Mouse (Mus musculus) liver, embryonic 11.5 days (tissue): ENCODE measurements around the gene Ccdc18. TPM values are rescaled to one million over a fixed set of nuclear protein-coding genes. Genes with fewer than 3 reads are reported as not detected.
"Not testable (repeated sequence)": the region's sequence is repeated elsewhere in the genome, so short reads cannot be mapped to it uniquely, and the experiment has no call there.

Source experiments
- ATAC-seq: fragments of 200-750 bp; cut with Nextera tagmentation; replicated peaks from 2 replicates; pipeline ENCODE4 v1.8.0; 2017; ENCODE audit warnings: moderate number of reproducible peaks, mild to moderate bottlenecking, moderate TSS enrichment, moderate library complexity; ENCODE audit not compliant: low FRiP score
- DNase-seq: peaks from one replicate; pipeline ENCODE4 v3.0.0-alpha.2; 2017; ENCODE audit warnings: low spot score
- H3K27ac ChIP-seq: fragments of 300-500 bp; sonication (generic); 2 replicates; pipeline ENCODE4 v1.5.1; 2014; ENCODE audit warnings: mild to moderate bottlenecking, low read depth, low read length, control low read depth
- H3K27me3 ChIP-seq: fragments of 300-500 bp; sonication (generic); replicated peaks from 2 replicates; pipeline ENCODE4 v1.6.1; 2014; ENCODE audit warnings: low read length, mixed read lengths; ENCODE audit not compliant: control insufficient read depth, insufficient read depth
- H3K36me3 ChIP-seq: fragments of 300-500 bp; sonication (generic); 2 replicates; pipeline ENCODE4 v1.6.1; 2014; ENCODE audit warnings: mild to moderate bottlenecking, low read length, moderate library complexity, mixed read lengths; ENCODE audit not compliant: control insufficient read depth, insufficient read depth
- H3K4me1 ChIP-seq: fragments of 300-500 bp; sonication (generic); replicated peaks from 2 replicates; pipeline ENCODE4 v1.6.1; 2014; ENCODE audit warnings: low read length, mixed read lengths; ENCODE audit not compliant: control insufficient read depth, insufficient read depth
- H3K4me2 ChIP-seq: fragments of 300-500 bp; sonication (generic); 2 replicates; pipeline ENCODE4 v1.6.1; 2014; ENCODE audit warnings: mild to moderate bottlenecking, control low read depth, moderate library complexity
- H3K4me3 ChIP-seq: fragments of 300-500 bp; sonication (generic); 2 replicates; pipeline ENCODE4 v1.5.1; 2014; ENCODE audit warnings: low read depth, low read length, control low read depth
- H3K9ac ChIP-seq: fragments of 300-500 bp; sonication (generic); 2 replicates; pipeline ENCODE4 v1.6.1; 2014; ENCODE audit warnings: low read depth, low read length, control low read depth
- H3K9me3 ChIP-seq: fragments of 300-500 bp; sonication (generic); 2 replicates; pipeline ENCODE4 v1.6.1; 2016; ENCODE audit warnings: low read length, inconsistent platforms, mixed read lengths; ENCODE audit not compliant: control insufficient read depth
- WGBS: fragments of 180-500 bp; shearing (Covaris S2); extraction: QIAGEN DNeasy Blood & Tissue Kit; methylation state at CpG from one replicate; pipeline ENCODE4 v1.1.7; 2014; 5-methylcytosine and 5-hydroxymethylcytosine counted together
- polyA plus RNA-seq: library from polyadenylated mRNA; unstranded; fragments of >200 nt; fragmentation: Nextera tagmentation; extraction: Ambion mirVana; gene quantifications from 2 replicates; pipeline ENCODE4 v1.2.1, GENCODE M21; 2014

Ccdc18 gene
- 11.0 and 14.2 TPM in 2 replicates for polyA plus RNA-seq

DNA sequence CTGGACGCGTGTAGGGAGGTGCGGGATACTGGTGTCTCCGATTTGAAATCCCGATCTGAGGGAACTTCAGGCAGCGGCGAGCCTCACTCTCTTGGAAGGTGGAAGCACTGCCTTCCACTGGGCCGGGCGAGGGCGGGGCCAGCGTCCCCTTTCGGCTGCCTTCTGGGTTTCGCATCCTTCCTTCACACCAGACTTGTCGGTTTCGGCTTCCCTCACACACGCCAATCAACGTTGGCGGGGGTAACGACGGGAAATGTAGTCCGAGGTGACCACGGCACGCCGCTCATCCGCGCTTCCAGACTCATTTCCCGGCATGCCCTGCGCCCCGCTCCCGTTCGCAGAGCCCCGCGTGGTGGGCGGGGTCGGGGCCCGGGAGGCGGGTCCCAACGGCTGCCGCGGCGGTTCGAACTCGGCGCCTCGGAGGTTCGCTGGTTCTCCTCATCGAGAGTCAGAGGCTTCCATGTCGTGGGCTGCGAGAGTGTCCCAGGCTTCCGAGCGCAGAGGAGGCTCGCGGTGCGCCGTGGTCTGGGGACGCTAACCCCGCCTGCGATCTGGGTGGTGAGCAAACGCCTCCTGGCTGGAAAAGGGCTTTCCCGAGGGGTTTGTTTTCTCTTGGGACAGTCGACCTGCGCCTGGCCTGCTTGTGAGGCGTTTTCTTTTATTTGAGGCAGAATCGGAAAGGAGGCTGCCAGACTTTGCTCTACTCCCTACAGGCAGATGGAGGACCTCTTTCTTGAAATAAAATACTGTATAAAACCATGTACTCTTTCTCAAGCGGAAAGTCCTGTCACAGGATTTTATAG lies at the start of gene Ccdc18, which contains the start of gene Tmed5:
Ccdc18 (plus strand) TSS at position 435 of the 803 bp plus-strand sequence.
Tmed5 (minus strand) TSS at position 180 of the 803 bp plus-strand sequence.
- Histone ChIP-seq H3K27ac (peak within 1 kb of the TSS; percentile 77), H3K9me3 (no peaks in the 10 kb centered on the region), H3K4me1 (peaks cover 7% of the 10 kb centered on the region), H3K9ac (peak within 1 kb of the TSS; percentile 88), H3K27me3 (no peaks in the 10 kb centered on the region), H3K4me3 (peak within 1 kb of the TSS; percentile 84), H3K36me3 (peaks cover 3% of the 10 kb centered on the region; the same call in 1 of the 2 replicates), H3K4me2 (peak within 1 kb of the TSS; percentile 79)
- peak; percentile 96 for DNase-seq
- peak; percentile 98 for ATAC-seq
- WGBS: under 1% methylated on average over 65 of the region's 65 CpGs

DNA sequence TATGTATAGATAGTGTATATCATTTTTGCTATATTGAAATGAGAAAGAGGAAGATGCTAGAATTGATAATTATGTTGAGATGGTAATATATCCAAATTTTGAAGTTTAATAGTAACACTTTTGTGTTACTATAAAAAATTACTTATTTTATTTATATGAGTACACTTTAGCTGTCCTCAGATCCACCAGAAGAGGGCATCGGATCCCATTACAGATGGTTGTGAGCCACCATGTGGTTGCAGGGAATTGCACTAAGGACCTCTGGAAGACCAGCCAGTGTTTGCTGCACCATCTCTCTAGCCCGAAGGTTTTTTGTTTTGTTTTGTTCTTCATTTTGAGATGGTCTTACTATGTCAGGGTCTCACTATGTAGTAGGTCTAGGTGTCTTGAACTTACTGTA lies 47.2 kb upstream of the Ccdc18 start:
- no peaks in the 10 kb centered on the region for H3K27me3 ChIP-seq
- H3K4me1 ChIP-seq: no peaks in the 10 kb centered on the region
- WGBS: 83% methylated on average over 2 of the region's 2 CpGs
- peaks cover 25% of the 10 kb centered on the region for H3K36me3 ChIP-seq
- H3K9me3 ChIP-seq: no peaks in the 10 kb centered on the region
- H3K9ac ChIP-seq: no peak overlapping the region
- H3K4me2 ChIP-seq: no peak overlapping the region
- ATAC-seq: no peak
- no peak overlapping the region for H3K4me3 ChIP-seq
- DNase-seq: no peak
- H3K27ac ChIP-seq: no peak overlapping the region

DNA sequence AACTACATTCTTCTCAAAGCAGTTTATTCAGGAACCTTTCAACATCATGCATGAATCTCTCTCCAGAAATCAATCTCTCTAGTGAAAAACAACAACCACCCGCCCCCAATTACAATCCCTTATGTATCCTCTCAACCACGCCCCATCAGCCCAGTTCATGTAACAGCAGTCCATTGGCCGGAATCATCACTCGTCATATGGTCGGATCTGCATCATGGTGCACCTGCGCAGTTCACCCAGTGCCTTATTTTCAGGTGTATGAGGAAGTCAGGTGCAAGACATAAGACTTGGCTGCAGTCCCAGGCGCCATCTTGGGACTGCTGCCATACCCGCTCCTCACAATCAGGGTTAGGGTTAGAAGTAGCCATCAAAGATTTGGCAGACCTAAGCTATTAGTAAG lies 39.9 kb upstream of the Ccdc18 start:
- WGBS: 91% methylated on average over 8 of the region's 8 CpGs

DNA sequence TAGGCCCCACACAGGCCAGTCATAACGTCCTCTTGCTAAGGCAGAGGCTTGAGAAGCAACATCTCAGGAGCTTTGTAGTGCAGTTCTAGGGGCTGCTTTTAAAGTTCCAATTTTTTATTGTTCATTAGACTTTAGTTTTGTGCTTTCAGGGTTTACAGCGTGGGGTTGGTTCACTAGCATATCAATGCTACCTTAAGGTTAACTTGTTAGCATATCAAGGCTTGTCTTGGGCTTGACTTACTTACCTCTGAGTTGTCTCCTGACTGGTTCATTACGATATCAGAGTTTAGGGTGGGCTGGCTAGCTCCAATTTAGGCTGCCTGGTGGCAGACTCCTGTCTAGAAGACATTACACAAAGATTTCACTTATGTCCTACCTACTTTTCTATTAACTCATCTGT lies 35.0 kb upstream of the Ccdc18 start:
- no peaks in the 10 kb centered on the region for H3K9me3 ChIP-seq
- no peaks in the 10 kb centered on the region for H3K4me1 ChIP-seq
- no peak overlapping the region for H3K4me2 ChIP-seq
- WGBS: 87% methylated on average over 3 of the region's 3 CpGs
- no peak overlapping the region for H3K9ac ChIP-seq
- H3K27ac ChIP-seq: no peak overlapping the region
- peaks cover 18% of the 10 kb centered on the region for H3K36me3 ChIP-seq
- no peak for DNase-seq
- no peak overlapping the region for H3K4me3 ChIP-seq
- no peaks in the 10 kb centered on the region for H3K27me3 ChIP-seq
- ATAC-seq: no peak

More for the DNA sequence above, 39.9 kb upstream of the Ccdc18 start:
- not testable (repeated sequence) for H3K9ac ChIP-seq, H3K4me1 ChIP-seq, ATAC-seq, H3K9me3 ChIP-seq, H3K27me3 ChIP-seq, H3K4me3 ChIP-seq, DNase-seq, H3K4me2 ChIP-seq, H3K27ac ChIP-seq
- H3K36me3 ChIP-seq: peaks cover 24% of the 10 kb centered on the region

DNA sequence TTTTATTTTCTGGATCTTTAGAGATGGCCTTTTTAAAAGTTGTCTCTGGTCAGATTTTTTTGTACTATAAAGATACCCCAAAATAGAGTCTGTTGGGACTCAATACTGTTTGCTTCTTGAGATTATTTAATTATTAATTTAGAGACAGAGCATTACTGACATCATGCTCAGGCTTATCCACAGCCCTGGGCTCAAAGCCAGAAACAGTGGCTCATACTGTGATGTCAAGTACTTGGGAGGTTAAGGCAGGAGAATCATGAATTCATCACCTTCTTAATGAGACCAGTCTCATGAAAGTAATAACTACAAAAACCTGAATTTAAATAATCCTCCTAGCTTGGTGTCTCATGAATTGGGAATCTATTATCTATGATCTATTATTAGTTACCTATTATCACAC lies 32.5 kb upstream of the Ccdc18 start:
- no peak for ATAC-seq
- no peaks in the 10 kb centered on the region for H3K9me3 ChIP-seq
- no peak overlapping the region for H3K4me3 ChIP-seq
- H3K9ac ChIP-seq: no peak overlapping the region
- no peaks in the 10 kb centered on the region for H3K27me3 ChIP-seq
- no peaks in the 10 kb centered on the region for H3K4me1 ChIP-seq
- no peak overlapping the region for H3K27ac ChIP-seq
- no peak for DNase-seq
- no peak overlapping the region for H3K4me2 ChIP-seq
- H3K36me3 ChIP-seq: peaks cover 19% of the 10 kb centered on the region; the same call in 1 of the 2 replicates

DNA sequence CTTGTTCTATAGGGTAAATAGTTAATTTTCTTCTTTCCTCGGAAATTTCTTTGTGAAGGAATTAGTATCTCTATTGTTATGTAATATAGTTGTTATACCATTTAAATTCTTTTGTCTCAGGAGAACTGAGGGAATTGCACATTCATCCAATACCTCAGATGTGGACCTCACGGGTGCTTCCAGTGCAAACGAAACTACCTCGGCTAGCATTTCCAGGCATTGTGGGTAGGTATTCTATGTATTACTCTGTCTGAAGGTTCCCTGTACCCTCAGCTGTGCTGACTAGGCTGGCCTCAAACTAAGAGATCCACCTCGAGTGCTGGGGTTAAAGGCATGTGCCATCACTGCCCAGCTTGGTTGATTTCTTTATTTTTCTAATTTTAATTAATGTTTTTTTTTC lies 28.4 kb upstream of the Ccdc18 start:
- WGBS: 85% methylated on average over 5 of the region's 5 CpGs
- Histone ChIP-seq H3K9ac (no peak overlapping the region), H3K36me3 (peaks cover 21% of the 10 kb centered on the region; the same call in 1 of the 2 replicates), H3K4me2 (no peak overlapping the region), H3K9me3 (no peaks in the 10 kb centered on the region), H3K27me3 (no peaks in the 10 kb centered on the region), H3K27ac (no peak overlapping the region), H3K4me3 (no peak overlapping the region), H3K4me1 (no peaks in the 10 kb centered on the region)
- no peak for DNase-seq
- ATAC-seq: no peak

DNA sequence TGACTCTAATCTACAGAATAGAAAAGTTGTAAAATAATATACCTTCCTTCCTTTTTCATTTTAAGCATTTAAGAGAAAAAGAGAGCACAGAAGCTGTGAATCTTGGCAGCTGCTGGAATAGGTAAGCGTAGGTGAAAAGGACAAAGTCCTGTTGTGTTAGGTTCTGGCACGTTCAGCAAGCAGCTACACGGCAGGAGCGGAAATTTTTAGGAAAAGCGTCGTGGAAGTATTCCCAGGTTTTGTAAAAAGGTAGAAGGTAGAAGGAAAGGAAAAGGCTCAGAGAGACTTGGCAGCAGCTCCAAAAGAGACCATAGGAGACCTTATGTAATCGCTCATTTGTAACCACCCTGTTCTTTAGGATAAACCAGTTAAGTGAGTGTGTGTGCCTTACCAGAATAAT lies 23.3 kb upstream of the Ccdc18 start:
- 87% methylated on average over 7 of the region's 7 CpGs for WGBS
- ATAC-seq (no peak), DNase-seq (no peak)
- Histone ChIP-seq H3K4me2 (no peak overlapping the region), H3K9ac (no peak overlapping the region), H3K4me1 (no peaks in the 10 kb centered on the region), H3K36me3 (peaks cover 11% of the 10 kb centered on the region; the same call in 1 of the 2 replicates), H3K9me3 (no peaks in the 10 kb centered on the region), H3K27me3 (no peaks in the 10 kb centered on the region), H3K4me3 (no peak overlapping the region), H3K27ac (no peak overlapping the region)

DNA sequence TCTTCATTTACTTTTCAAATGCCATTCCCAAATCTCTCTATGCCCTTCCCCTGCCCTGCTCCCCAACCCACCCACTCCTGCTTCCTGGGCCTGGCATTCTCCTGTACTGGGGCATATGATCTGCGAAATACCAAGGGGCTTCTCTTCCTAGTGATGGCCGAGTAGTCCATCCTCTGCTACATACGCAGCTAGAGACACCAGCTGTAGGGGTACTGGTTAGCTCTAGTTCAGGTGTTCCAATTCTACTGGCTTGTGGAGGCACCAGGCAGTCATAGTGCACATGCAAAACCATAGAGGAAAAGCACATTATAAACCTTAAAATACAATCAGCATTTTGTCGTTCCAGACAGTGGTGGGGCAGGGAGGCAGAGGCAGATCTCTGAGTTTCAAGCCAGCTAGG lies 15.0 kb upstream of the Ccdc18 start:
- ATAC-seq (no peak), DNase-seq (no peak)
- Histone ChIP-seq H3K36me3 (peaks cover 3% of the 10 kb centered on the region; the same call in 1 of the 2 replicates), H3K9ac (no peak overlapping the region), H3K9me3 (no peaks in the 10 kb centered on the region), H3K4me1 (no peaks in the 10 kb centered on the region), H3K4me3 (no peak overlapping the region), H3K27ac (no peak overlapping the region), H3K27me3 (no peaks in the 10 kb centered on the region), H3K4me2 (no peak overlapping the region)
- 92% methylated on average over 4 of the region's 4 CpGs for WGBS
